34 mouse cellular contexts compared by ENCODE assay signal in genomic region chr11:115272894-115273498, GRCm38 (mm10). TPM values are rescaled to one million over a fixed set of nuclear protein-coding genes. Genes with fewer than 3 reads are reported as not detected.
DNase-seq lines count a peak whose midpoint lies in the region; ATAC-seq lines count a peak whose summit lies in the region.
"Had no signal": no experiment of that assay in that cellular context is flagged by ENCODE, and none has a peak within 500 bp of the region (broad histone marks: within the 10 kb centered on the region; RNA-seq: fewer than 3 reads in every experiment).

No protein-coding gene starts in this region.

- peaks cover 23% of the 10 kb centered on the region for H3K36me3 ChIP-seq in forebrain, embryonic 13.5 days (ENCODE audit: poor library complexity, severe bottlenecking)

- no peak overlapping the region for H3K27ac ChIP-seq in forebrain, embryonic 13.5 days
- H3K27ac ChIP-seq: embryonic facial prominence, embryonic 10.5 days; embryonic facial prominence, embryonic 15.5 days; heart, embryonic 10.5 days; hindbrain, embryonic 13.5 days; layer of hippocampus, adult 2 months; limb, embryonic 13.5 days; lung, embryonic 15.5 days; midbrain, embryonic 12.5 days; neural tube, embryonic 15.5 days had no signal

- H3K4me2 ChIP-seq in forebrain, embryonic 13.5 days = no peak overlapping the region
- H3K4me2 ChIP-seq: embryonic facial prominence, embryonic 15.5 days; hindbrain, embryonic 13.5 days; limb, embryonic 13.5 days; liver, embryonic 11.5 days; lung, embryonic 15.5 days; midbrain, embryonic 12.5 days; neural tube, embryonic 15.5 days had no signal

- DNase-seq in cerebellum, adult 9-11 months = peak; percentile 53
- DNase-seq in cerebellum, adult 9-10 months = no peak
- DNase-seq in ovary, adult 18-20 months (ENCODE audit: low spot score) = peak; percentile 65
- no peak for DNase-seq in ovary, postnatal 14 days (ENCODE audit: low spot score)
- DNase-seq in adrenal gland, adult 8-10 months = peak; percentile 83
- no peak for DNase-seq in layer of hippocampus, postnatal 36 days
- DNase-seq: cerebellum, adult 11 months; cerebellum, postnatal 25 days; gastrocnemius, postnatal 25 days; heart, adult 11 months; heart, postnatal 36 days; kidney, adult 11 months; kidney, postnatal 25 days; lung, postnatal 36 days; right cerebral cortex, postnatal 14 days had no signal

- H3K9ac ChIP-seq in forebrain, embryonic 13.5 days = no peak overlapping the region
- H3K9ac ChIP-seq: embryonic facial prominence, embryonic 15.5 days; lung, embryonic 15.5 days; midbrain, embryonic 12.5 days; neural tube, embryonic 15.5 days had no signal

- no peak overlapping the region for H3K4me3 ChIP-seq in forebrain, embryonic 13.5 days
- H3K4me3 ChIP-seq: embryonic facial prominence, embryonic 10.5 days; embryonic facial prominence, embryonic 15.5 days; heart, embryonic 10.5 days; hindbrain, embryonic 13.5 days; layer of hippocampus, adult 2 months; limb, embryonic 13.5 days; lung, embryonic 15.5 days; midbrain, embryonic 12.5 days; neural tube, embryonic 15.5 days had no signal

- H3K4me1 ChIP-seq in forebrain, embryonic 13.5 days = peaks cover 27% of the 10 kb centered on the region

- 75% methylated on average over 10 of the region's 10 CpGs for WGBS in forebrain, embryonic 13.5 days

- H3K9me3 ChIP-seq in forebrain, embryonic 13.5 days (replicated peaks) = no peaks in the 10 kb centered on the region
- H3K9me3 ChIP-seq: embryonic facial prominence, embryonic 10.5 days; embryonic facial prominence, embryonic 15.5 days; heart, embryonic 10.5 days; hindbrain, embryonic 13.5 days; limb, embryonic 13.5 days; lung, embryonic 15.5 days; midbrain, embryonic 12.5 days; neural tube, embryonic 15.5 days had no signal

- no peak for ATAC-seq in forebrain, embryonic 13.5 days
- ATAC-seq: CD4-positive, CD25-positive, alpha-beta regulatory T cell, adult 4 months; forebrain, embryonic 14.5 days had no signal

- H3K27me3 ChIP-seq in forebrain, embryonic 13.5 days = peaks cover 14% of the 10 kb centered on the region

RNA-seq across cellular contexts. Expression of gene Fdxr, which starts 3.9 kb away (rescaled TPM):
- 1,000 to 10,000 TPM; 1,501 to 2,268 (median 1,689) TPM for total RNA-seq in adrenal gland, adult 8-10 months (2022)
- total RNA-seq in layer of hippocampus, postnatal 36 days (2021) = 10 to 100 TPM; 20.9 to 24.2 TPM
- polyA plus RNA-seq in forebrain, embryonic 13.5 days (2015; fragmentation: Nextera tagmentation; extraction: Ambion mirVana) = 19.7 and 20.5 TPM in 2 replicates

RNA-seq across cellular contexts. Expression of gene Grin2c, which starts 6.0 kb away (rescaled TPM):
- total RNA-seq in adrenal gland, adult 8-10 months (2022) = 10 to 100 TPM in 2 of 4 experiments, 1 to 10 TPM in 2; 2.2 to 32.8 (median 13.6) TPM
- total RNA-seq in layer of hippocampus, postnatal 36 days (2021) = 10 to 100 TPM; 43.5 to 50.9 TPM
- polyA plus RNA-seq in forebrain, embryonic 13.5 days (2015; fragmentation: Nextera tagmentation; extraction: Ambion mirVana) = 0.04 TPM in 1 of 2 replicates, not detected in the other
- total RNA-seq: megakaryocyte, adult 5-6 weeks had no signal
- polyA plus RNA-seq: CD4-positive, CD25-positive, alpha-beta regulatory T cell, adult 4 months; embryonic facial prominence, embryonic 15.5 days; kidney, embryonic 14.5 days; stomach, embryonic 14.5 days had no signal

RNA-seq across cellular contexts. Expression of gene Fads6, which starts 24.5 kb away (rescaled TPM):
- 100 to 1,000 TPM in 2 of 4 experiments, 10 to 100 TPM in 2; 43.3 to 117 (median 82.2) TPM for total RNA-seq in adrenal gland, adult 8-10 months (2022)
- total RNA-seq in layer of hippocampus, postnatal 36 days (2021) = 10 to 100 TPM; 12.9 to 13.7 TPM
- polyA plus RNA-seq in forebrain, embryonic 13.5 days (2015; fragmentation: Nextera tagmentation; extraction: Ambion mirVana) = 0.23 and 0.39 TPM in 2 replicates

RNA-seq across cellular contexts. Expression of gene Otop2, which starts 34.0 kb away (rescaled TPM):
- total RNA-seq in adrenal gland, adult 8-10 months (2022) = not detected
- under 1 TPM in 1 of 2 experiments, not detected in 1; 0.52 TPM for total RNA-seq in layer of hippocampus, postnatal 36 days (2021)
- polyA plus RNA-seq in forebrain, embryonic 13.5 days (2015; fragmentation: Nextera tagmentation; extraction: Ambion mirVana) = not detected in 2 replicates
- total RNA-seq: gastrocnemius, postnatal 25 days; heart, postnatal 36 days; layer of hippocampus, postnatal 14 days; megakaryocyte, adult 5-6 weeks had no signal
- polyA plus RNA-seq: CD4-positive, CD25-positive, alpha-beta regulatory T cell, adult 4 months; embryonic facial prominence, embryonic 10.5 days; forebrain, embryonic 14.5 days; heart, embryonic 10.5 days; heart, embryonic 16.5 days; hindbrain, embryonic 13.5 days; limb, embryonic 13.5 days; liver, embryonic 11.5 days; liver, embryonic 16.5 days; lung, embryonic 15.5 days; midbrain, embryonic 12.5 days; stomach, embryonic 14.5 days had no signal

RNA-seq across cellular contexts. Expression of gene Ush1g, which starts 48.8 kb away (rescaled TPM):
- total RNA-seq in adrenal gland, adult 8-10 months (2022) = 1 to 10 TPM in 2 of 4 experiments, under 1 TPM in 2; 0.52 to 2.3 (median 1.1) TPM
- total RNA-seq in layer of hippocampus, postnatal 36 days (2021) = under 1 TPM; 0.30 to 0.35 TPM
- polyA plus RNA-seq in forebrain, embryonic 13.5 days (2015; fragmentation: Nextera tagmentation; extraction: Ambion mirVana) = not detected in 2 replicates
- total RNA-seq: megakaryocyte, adult 5-6 weeks had no signal
- polyA plus RNA-seq: CD4-positive, CD25-positive, alpha-beta regulatory T cell, adult 4 months; forebrain, embryonic 14.5 days; kidney, embryonic 14.5 days; limb, embryonic 13.5 days; lung, embryonic 15.5 days; stomach, embryonic 14.5 days had no signal

Comparison
In these comparisons a context has a peak if more than half of its experiments do, and no peak if none do; other contexts are left out.
1. DNase-seq: peak in cerebellum, adult 9-11 months (single experiment), ovary, adult 18-20 months (single experiment) and adrenal gland, adult 8-10 months (single experiment); none in cerebellum, adult 9-10 months (single experiment), ovary, postnatal 14 days (single experiment) and layer of hippocampus, postnatal 36 days (0 of 2).
2. RNA of gene Fdxr, which starts 3.9 kb away (total RNA-seq): 1,501 to 2,268 TPM in adrenal gland, adult 8-10 months; 20.9 to 24.2 TPM in layer of hippocampus, postnatal 36 days; every median in the first group is over 10 times any median in the second.